Mouse (Mus musculus): Measurements from ENCODE around the gene 1110051M20Rik. TPM values are rescaled to one million over a fixed set of nuclear protein-coding genes. Genes with fewer than 3 reads are reported as not detected.

Gene 1110051M20Rik
- polyA plus RNA-seq, 1 experiment from 2014 or later, result 42.3 TPM

DNA sequence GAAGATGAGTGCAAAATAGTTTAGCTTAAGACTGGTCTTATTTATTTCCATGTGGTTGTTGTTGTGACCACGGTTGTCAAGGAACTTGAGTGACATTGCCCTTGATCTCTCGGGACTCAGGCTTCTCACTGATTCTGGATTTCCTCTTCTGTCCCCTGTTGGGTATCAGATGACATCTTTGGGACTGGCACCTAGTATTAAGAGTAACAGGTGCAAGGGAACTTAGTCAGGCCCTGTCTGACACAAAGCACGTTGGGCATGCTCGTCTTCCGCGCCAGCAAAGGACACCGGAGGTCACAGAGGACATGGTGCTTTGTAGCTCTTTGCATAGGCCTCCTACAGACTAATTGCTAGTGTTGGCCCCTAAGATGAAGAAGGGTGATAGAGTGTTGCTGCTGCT, 16.3 kb upstream of the 1110051M20Rik start:
- no peaks in the 10 kb centered on the region for H3K9me3 ChIP-seq (replicated peaks; ENCODE audit: control insufficient read depth, low read length)
- H3K27me3 ChIP-seq (ENCODE audit: control insufficient read depth, insufficient read depth, low read length), result no peaks in the 10 kb centered on the region
- H3K4me1 ChIP-seq (ENCODE audit: control insufficient read depth, insufficient read depth, low read length), result peaks cover 34% of the 10 kb centered on the region
- H3K9ac ChIP-seq (ENCODE audit: low read length), result no peak overlapping the region
- 75% methylated on average over 7 of the region's 7 CpGs for WGBS
- H3K4me2 ChIP-seq (ENCODE audit: low read depth, low read length), result no peak overlapping the region
- no peaks in the 10 kb centered on the region for H3K36me3 ChIP-seq (ENCODE audit: control insufficient read depth, insufficient read depth, low read length)
- ATAC-seq (ENCODE audit: insufficient read depth, low FRiP score), result no peak
- H3K4me3 ChIP-seq (replicated peaks; ENCODE audit: low read length), result no peak overlapping the region
- no peak overlapping the region for H3K27ac ChIP-seq (ENCODE audit: low read length)

GRCm38 (mm10) chr2:91460076-91460475, 15.6 kb upstream of the 1110051M20Rik start:
- H3K4me2 ChIP-seq (ENCODE audit: low read depth, low read length), result no peak overlapping the region
- H3K36me3 ChIP-seq (ENCODE audit: control insufficient read depth, insufficient read depth, low read length), result no peaks in the 10 kb centered on the region
- H3K9me3 ChIP-seq (replicated peaks; ENCODE audit: control insufficient read depth, low read length), result no peaks in the 10 kb centered on the region
- no peak overlapping the region for H3K4me3 ChIP-seq (replicated peaks; ENCODE audit: low read length)
- no peaks in the 10 kb centered on the region for H3K27me3 ChIP-seq (ENCODE audit: control insufficient read depth, insufficient read depth, low read length)
- H3K27ac ChIP-seq (ENCODE audit: low read length), result no peak overlapping the region
- H3K4me1 ChIP-seq (ENCODE audit: control insufficient read depth, insufficient read depth, low read length), result peaks cover 34% of the 10 kb centered on the region
- ATAC-seq (ENCODE audit: insufficient read depth, low FRiP score), result no peak
- H3K9ac ChIP-seq (ENCODE audit: low read length), result no peak overlapping the region
- WGBS, result 87% methylated on average over 6 of the region's 6 CpGs

DNA sequence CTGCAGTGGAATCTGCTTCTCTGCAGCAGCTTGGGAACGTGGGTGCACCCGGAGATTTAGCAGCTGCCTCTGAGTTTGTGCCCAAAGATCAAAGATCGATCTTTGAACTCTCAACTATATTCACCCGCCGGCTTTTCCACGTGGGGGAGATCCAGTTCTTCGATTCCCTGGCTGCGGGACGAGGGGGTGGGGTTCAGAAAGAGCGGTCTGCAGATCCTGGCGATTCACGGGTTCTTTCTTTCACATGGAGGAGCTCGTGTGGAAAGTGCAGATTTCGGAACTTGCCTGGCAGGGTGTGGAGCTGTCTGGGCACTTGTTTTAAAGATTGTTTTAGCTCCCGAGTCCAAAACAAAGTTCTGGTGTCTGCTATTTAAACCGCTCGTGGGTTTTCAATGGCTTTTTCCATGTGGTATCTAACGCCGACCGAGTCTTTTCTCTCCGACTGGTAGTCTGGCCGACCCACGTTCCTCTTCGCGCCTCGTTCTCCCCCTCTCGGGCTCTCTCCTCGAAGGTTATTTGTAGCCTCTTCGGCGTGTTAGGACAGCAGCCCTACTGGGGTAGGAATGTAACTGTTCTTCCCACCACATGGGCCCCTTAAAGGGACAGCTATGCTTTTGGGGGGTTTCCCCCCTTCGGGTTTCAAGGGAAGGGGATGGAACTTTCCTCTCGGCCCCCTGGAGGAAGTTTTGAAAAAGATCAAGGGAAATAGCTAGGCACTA, 14.3 kb upstream of the 1110051M20Rik start:
- H3K4me1 ChIP-seq (ENCODE audit: control insufficient read depth, insufficient read depth, low read length), result peaks cover 34% of the 10 kb centered on the region
- under 1% methylated on average over 32 of the region's 32 CpGs for WGBS
- peak overlapping the region; percentile 86 for H3K9ac ChIP-seq (ENCODE audit: low read length)
- peak overlapping the region; percentile 86 for H3K4me2 ChIP-seq (ENCODE audit: low read depth, low read length)
- peak overlapping the region; percentile 75 for H3K27ac ChIP-seq (ENCODE audit: low read length)
- no peaks in the 10 kb centered on the region for H3K27me3 ChIP-seq (ENCODE audit: control insufficient read depth, insufficient read depth, low read length)
- H3K36me3 ChIP-seq (ENCODE audit: control insufficient read depth, insufficient read depth, low read length), result no peaks in the 10 kb centered on the region
- H3K4me3 ChIP-seq (replicated peaks; ENCODE audit: low read length), result peak overlapping the region; percentile 82
- peak; percentile 23; the same call in 1 of the 2 replicates for ATAC-seq (ENCODE audit: insufficient read depth, low FRiP score)
- no peaks in the 10 kb centered on the region for H3K9me3 ChIP-seq (replicated peaks; ENCODE audit: control insufficient read depth, low read length)

DNA sequence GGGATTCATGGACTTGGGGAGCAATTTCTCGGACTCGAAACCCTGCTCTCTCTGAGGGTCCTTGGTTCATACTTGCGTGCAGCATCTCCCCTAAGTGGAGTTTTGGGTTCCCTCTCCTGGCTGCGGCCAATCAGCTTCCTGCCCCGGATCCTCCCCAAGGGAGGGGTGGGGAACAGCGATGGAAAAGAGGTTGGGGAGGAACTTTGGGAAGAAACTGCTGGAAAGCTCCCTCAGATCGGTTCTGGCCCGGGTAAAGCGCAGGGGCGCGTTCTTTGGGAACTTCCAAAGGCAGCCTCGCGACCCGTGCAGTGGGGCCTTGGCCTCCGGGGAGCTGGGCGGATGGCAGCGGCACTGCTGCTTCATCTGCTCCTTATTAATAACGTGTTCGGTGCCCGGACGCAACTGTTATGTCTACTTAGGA, 13.8 kb upstream of the 1110051M20Rik start:
- Histone ChIP-seq H3K27me3 (ENCODE audit: control insufficient read depth, insufficient read depth, low read length) (no peaks in the 10 kb centered on the region), H3K36me3 (ENCODE audit: control insufficient read depth, insufficient read depth, low read length) (no peaks in the 10 kb centered on the region), H3K9ac (ENCODE audit: low read length) (peak overlapping the region; percentile 86), H3K4me3 (replicated peaks; ENCODE audit: low read length) (peak overlapping the region; percentile 82), H3K4me1 (ENCODE audit: control insufficient read depth, insufficient read depth, low read length) (peaks cover 34% of the 10 kb centered on the region), H3K9me3 (replicated peaks; ENCODE audit: control insufficient read depth, low read length) (no peaks in the 10 kb centered on the region), H3K4me2 (ENCODE audit: low read depth, low read length) (peak overlapping the region; percentile 86), H3K27ac (ENCODE audit: low read length) (peak overlapping the region; percentile 75)
- ATAC-seq (ENCODE audit: insufficient read depth, low FRiP score), result peak; percentile 33
- 0% methylated on average over 21 of the region's 21 CpGs for WGBS

- Histone ChIP-seq H3K9me3 (replicated peaks; ENCODE audit: control insufficient read depth, low read length) (no peaks in the 10 kb centered on the region), H3K27me3 (ENCODE audit: control insufficient read depth, insufficient read depth, low read length) (no peaks in the 10 kb centered on the region), H3K4me1 (ENCODE audit: control insufficient read depth, insufficient read depth, low read length) (peaks cover 32% of the 10 kb centered on the region), H3K36me3 (ENCODE audit: control insufficient read depth, insufficient read depth, low read length) (no peaks in the 10 kb centered on the region), H3K9ac (ENCODE audit: low read length) (peak overlapping the region; percentile 86), H3K27ac (ENCODE audit: low read length) (peak overlapping the region; percentile 75), H3K4me3 (replicated peaks; ENCODE audit: low read length) (peak overlapping the region; percentile 82), H3K4me2 (ENCODE audit: low read depth, low read length) (peak overlapping the region; percentile 86)
- ATAC-seq (ENCODE audit: insufficient read depth, low FRiP score), result peak; percentile 62
- WGBS, result under 1% methylated on average over 45 of the region's 45 CpGs
Measured at GRCm38 (mm10) chr2:91457656-91458251, 13.2 kb upstream of the 1110051M20Rik start.

DNA sequence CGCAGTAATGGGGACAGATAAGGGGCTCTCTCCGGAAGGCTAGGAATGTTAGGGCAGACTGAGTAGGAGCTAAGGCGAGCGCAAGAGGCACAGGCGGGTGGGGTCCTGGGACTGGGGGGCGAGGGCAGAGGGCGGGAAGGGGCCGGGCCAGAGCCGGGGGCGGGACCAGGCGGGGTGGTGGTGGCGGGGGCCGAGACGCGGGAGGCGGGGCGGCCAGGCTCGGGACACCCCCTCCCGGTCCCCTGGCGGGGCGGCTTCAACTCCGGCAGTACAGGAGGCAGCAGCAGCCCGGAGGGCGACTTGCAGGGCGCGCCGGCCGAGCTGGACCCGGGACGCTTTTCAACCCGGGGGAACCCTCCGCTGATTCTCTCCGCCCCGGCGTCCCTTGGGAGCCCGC, 12.8 kb upstream of the 1110051M20Rik start, which contains the start of gene Lrp4:
Gene Lrp4 (plus strand): TSS at position 253 of the 397 bp plus-strand sequence.
- peak within 1 kb of the TSS; percentile 86 for H3K4me2 ChIP-seq (ENCODE audit: low read depth, low read length)
- peak within 1 kb of the TSS; percentile 75 for H3K27ac ChIP-seq (ENCODE audit: low read length)
- H3K9me3 ChIP-seq (replicated peaks; ENCODE audit: control insufficient read depth, low read length), result no peaks in the 10 kb centered on the region
- ATAC-seq (ENCODE audit: insufficient read depth, low FRiP score), result peak; percentile 82
- WGBS, result under 1% methylated on average over 32 of the region's 36 CpGs
- H3K4me3 ChIP-seq (replicated peaks; ENCODE audit: low read length), result peak within 1 kb of the TSS; percentile 82
- H3K27me3 ChIP-seq (ENCODE audit: control insufficient read depth, insufficient read depth, low read length), result no peaks in the 10 kb centered on the region
- no peaks in the 10 kb centered on the region for H3K36me3 ChIP-seq (ENCODE audit: control insufficient read depth, insufficient read depth, low read length)
- H3K4me1 ChIP-seq (ENCODE audit: control insufficient read depth, insufficient read depth, low read length), result peaks cover 28% of the 10 kb centered on the region
- peak within 1 kb of the TSS; percentile 86 for H3K9ac ChIP-seq (ENCODE audit: low read length)

GRCm38 (mm10) chr2:91456491-91457100, 12.1 kb upstream of the 1110051M20Rik start:
- ATAC-seq (ENCODE audit: insufficient read depth, low FRiP score), result no peak
- Histone ChIP-seq H3K4me2 (ENCODE audit: low read depth, low read length) (peak overlapping the region; percentile 86), H3K4me3 (replicated peaks; ENCODE audit: low read length) (peak overlapping the region; percentile 82), H3K4me1 (ENCODE audit: control insufficient read depth, insufficient read depth, low read length) (peaks cover 23% of the 10 kb centered on the region), H3K27me3 (ENCODE audit: control insufficient read depth, insufficient read depth, low read length) (no peaks in the 10 kb centered on the region), H3K36me3 (ENCODE audit: control insufficient read depth, insufficient read depth, low read length) (no peaks in the 10 kb centered on the region), H3K9me3 (replicated peaks; ENCODE audit: control insufficient read depth, low read length) (no peaks in the 10 kb centered on the region), H3K9ac (ENCODE audit: low read length) (peak overlapping the region; percentile 86; the same call in 1 of the 2 replicates), H3K27ac (ENCODE audit: low read length) (peak overlapping the region; percentile 75)
- 52% methylated on average over 9 of the region's 9 CpGs for WGBS

GRCm38 (mm10) chr2:91455826-91456225, 11.3 kb upstream of the 1110051M20Rik start:
- no peaks in the 10 kb centered on the region for H3K27me3 ChIP-seq (ENCODE audit: control insufficient read depth, insufficient read depth, low read length)
- no peaks in the 10 kb centered on the region for H3K9me3 ChIP-seq (replicated peaks; ENCODE audit: control insufficient read depth, low read length)
- peaks cover 15% of the 10 kb centered on the region; the same call in 1 of the 2 replicates for H3K4me1 ChIP-seq (ENCODE audit: control insufficient read depth, insufficient read depth, low read length)
- H3K36me3 ChIP-seq (ENCODE audit: control insufficient read depth, insufficient read depth, low read length), result no peaks in the 10 kb centered on the region
- WGBS, result 4% methylated on average over 4 of the region's 4 CpGs
- H3K9ac ChIP-seq (ENCODE audit: low read length), result no peak overlapping the region
- no peak overlapping the region for H3K27ac ChIP-seq (ENCODE audit: low read length)
- no peak for ATAC-seq (ENCODE audit: insufficient read depth, low FRiP score)
- H3K4me3 ChIP-seq (replicated peaks; ENCODE audit: low read length), result no peak overlapping the region
- no peak overlapping the region for H3K4me2 ChIP-seq (ENCODE audit: low read depth, low read length)

GRCm38 (mm10) chr2:91454434-91454833, 9.9 kb upstream of the 1110051M20Rik start:
- H3K27me3 ChIP-seq (ENCODE audit: control insufficient read depth, insufficient read depth, low read length), result no peaks in the 10 kb centered on the region
- H3K27ac ChIP-seq (ENCODE audit: low read length), result no peak overlapping the region
- H3K9ac ChIP-seq (ENCODE audit: low read length), result no peak overlapping the region
- H3K9me3 ChIP-seq (replicated peaks; ENCODE audit: control insufficient read depth, low read length), result no peaks in the 10 kb centered on the region
- H3K4me2 ChIP-seq (ENCODE audit: low read depth, low read length), result no peak overlapping the region
- no peaks in the 10 kb centered on the region for H3K36me3 ChIP-seq (ENCODE audit: control insufficient read depth, insufficient read depth, low read length)
- WGBS, result 90% methylated on average over 3 of the region's 3 CpGs
- H3K4me1 ChIP-seq (ENCODE audit: control insufficient read depth, insufficient read depth, low read length), result peaks cover 13% of the 10 kb centered on the region; the same call in 1 of the 2 replicates
- H3K4me3 ChIP-seq (replicated peaks; ENCODE audit: low read length), result no peak overlapping the region
- ATAC-seq (ENCODE audit: insufficient read depth, low FRiP score), result no peak
